Mouse (Mus musculus) midbrain, embryonic 10.5 days (tissue): ENCODE data around the gene Srpk1. TPM values are rescaled to one million over a fixed set of nuclear protein-coding genes. Genes with fewer than 3 reads are reported as not detected.

Source experiments
- DNase-seq: peaks from one replicate; pipeline ENCODE4 v3.0.0-alpha.2; 2017; ENCODE audit warnings: low spot score
- H3K27ac ChIP-seq: fragments of 300-500 bp; sonication (generic); replicated peaks from 2 replicates; pipeline ENCODE4 v1.5.1; 2016; ENCODE audit warnings: mild to moderate bottlenecking
- H3K27me3 ChIP-seq: fragments of 300-500 bp; sonication (generic); 2 replicates; pipeline ENCODE4 v1.6.1; 2016; ENCODE audit warnings: low read depth, mild to moderate bottlenecking; ENCODE audit not compliant: poor library complexity, severe bottlenecking
- H3K36me3 ChIP-seq: fragments of 300-500 bp; sonication (generic); 2 replicates; pipeline ENCODE4 v1.6.1; 2016; ENCODE audit warnings: mild to moderate bottlenecking, moderate library complexity
- H3K4me1 ChIP-seq: fragments of 300-500 bp; sonication (generic); 2 replicates; pipeline ENCODE4 v1.6.1; 2016
- H3K4me3 ChIP-seq: fragments of 300-500 bp; sonication (generic); 2 replicates; pipeline ENCODE4 v1.5.1; 2016; ENCODE audit warnings: mild to moderate bottlenecking, moderate library complexity
- H3K9me3 ChIP-seq: fragments of 300-500 bp; sonication (generic); replicated peaks from 2 replicates; pipeline ENCODE4 v1.6.1; 2016; ENCODE audit warnings: mild to moderate bottlenecking
- WGBS: fragments of 180-500 bp; shearing (Covaris S2); methylation state at CpG from one replicate; pipeline ENCODE4 v1.1.7; 2016; 5-methylcytosine and 5-hydroxymethylcytosine counted together
- polyA plus RNA-seq: library from polyadenylated mRNA; unstranded; fragments of >200 nt; fragmentation: Nextera tagmentation; extraction: Ambion mirVana; gene quantifications from 2 replicates; pipeline ENCODE4 v1.2.1, GENCODE M21; 2016

Srpk1 gene
- polyA plus RNA-seq, 1 experiment from 2014 or later, result 120 TPM

DNA sequence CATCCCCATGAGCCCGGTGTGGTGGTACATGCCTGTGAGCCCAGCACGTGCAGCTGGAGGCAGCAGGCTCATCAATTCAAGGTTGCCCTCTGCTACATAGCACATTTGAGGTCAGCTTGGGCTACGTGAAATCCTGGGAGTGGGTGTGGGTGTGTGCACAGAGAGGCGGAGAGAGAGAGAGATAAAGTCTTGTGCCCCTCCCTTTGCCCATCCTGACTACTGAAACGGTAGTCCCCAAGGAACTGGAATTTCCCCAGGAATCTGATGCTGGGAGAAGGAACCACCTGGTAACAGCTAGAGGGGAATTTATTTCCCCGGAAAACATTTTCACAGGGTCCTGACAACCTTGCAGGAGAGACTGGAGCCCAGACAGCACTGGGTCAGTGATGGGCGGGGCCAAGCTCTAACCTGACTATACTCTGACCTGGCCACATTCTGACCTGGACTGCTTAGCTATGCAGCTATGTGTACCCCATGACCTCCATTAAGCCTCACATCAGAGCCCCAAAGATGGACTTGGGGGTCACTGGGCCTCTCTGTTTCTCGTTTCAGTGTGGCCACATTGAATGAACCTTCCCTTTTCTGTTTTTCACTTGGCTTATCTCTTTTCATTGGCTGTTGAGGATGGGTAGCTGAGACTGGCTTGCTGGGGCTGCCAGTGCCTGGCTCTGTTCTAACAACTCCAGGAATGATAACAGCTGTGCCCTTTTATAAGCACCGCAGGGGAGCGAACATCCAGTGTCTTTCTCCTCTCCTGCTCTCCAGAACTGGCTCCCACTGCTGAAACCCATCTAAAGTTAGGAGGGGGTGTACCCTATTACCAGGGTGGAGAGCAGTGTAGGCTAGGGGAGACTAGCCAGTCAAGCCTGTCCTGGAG is 6.0 kb upstream of the Srpk1 start:
- no peak overlapping the region for H3K4me3 ChIP-seq
- no peaks in the 10 kb centered on the region for H3K9me3 ChIP-seq
- H3K36me3 ChIP-seq, result no peaks in the 10 kb centered on the region
- H3K4me1 ChIP-seq, result peaks cover 12% of the 10 kb centered on the region; the same call in 1 of the 2 replicates
- no peak overlapping the region for H3K27ac ChIP-seq
- no peak for DNase-seq
- WGBS, result 75% methylated on average over 10 of the region's 10 CpGs
- no peaks in the 10 kb centered on the region for H3K27me3 ChIP-seq

DNA sequence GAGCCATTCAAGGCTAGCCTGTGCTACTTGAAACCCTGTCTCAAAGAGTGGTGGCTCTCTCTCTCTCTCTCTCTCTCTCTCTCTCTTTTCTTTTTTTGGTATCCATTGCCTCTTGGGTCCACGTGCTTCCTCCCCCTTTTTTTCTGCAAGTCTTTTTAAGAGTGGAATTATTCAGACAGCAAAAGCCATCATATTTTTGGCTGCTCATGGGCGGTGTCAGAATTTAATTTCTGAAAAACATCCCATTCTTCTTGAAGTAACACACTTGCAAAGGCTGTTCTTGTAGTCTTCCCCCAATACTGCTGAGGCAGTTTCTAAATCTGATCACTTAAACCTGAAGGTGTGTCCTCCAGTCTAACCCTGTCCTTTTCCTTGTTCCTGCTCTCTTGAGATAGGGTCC is 4.4 kb upstream of the Srpk1 start:
- no peaks in the 10 kb centered on the region for H3K36me3 ChIP-seq
- no peak overlapping the region for H3K4me3 ChIP-seq
- DNase-seq, result no peak
- peaks cover 16% of the 10 kb centered on the region for H3K4me1 ChIP-seq
- no peak overlapping the region for H3K27ac ChIP-seq
- 86% methylated on average over 2 of the region's 2 CpGs for WGBS
- H3K27me3 ChIP-seq, result no peaks in the 10 kb centered on the region
- no peaks in the 10 kb centered on the region for H3K9me3 ChIP-seq

DNA sequence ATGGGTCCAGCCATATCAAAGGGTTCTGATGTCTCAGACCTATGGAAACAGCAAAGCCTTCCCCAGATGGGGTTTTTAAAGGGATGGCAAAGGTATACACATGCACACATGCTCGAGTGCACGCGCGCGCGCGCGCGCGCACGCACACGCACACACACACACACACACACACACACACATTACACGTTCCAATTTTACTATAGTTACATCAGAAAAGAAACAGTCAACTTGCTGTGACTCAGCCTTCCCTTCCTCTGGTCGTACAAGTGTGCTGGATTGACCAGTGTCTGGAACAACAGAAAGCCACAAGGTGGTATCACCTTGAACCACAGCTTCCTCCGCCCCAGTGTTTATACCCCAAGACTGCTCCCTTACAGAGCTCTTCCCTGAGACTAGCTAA is 2.8 kb upstream of the Srpk1 start:
- no peaks in the 10 kb centered on the region for H3K27me3 ChIP-seq
- H3K36me3 ChIP-seq, result peaks cover 4% of the 10 kb centered on the region
- WGBS, result 95% methylated on average over 15 of the region's 15 CpGs

DNA sequence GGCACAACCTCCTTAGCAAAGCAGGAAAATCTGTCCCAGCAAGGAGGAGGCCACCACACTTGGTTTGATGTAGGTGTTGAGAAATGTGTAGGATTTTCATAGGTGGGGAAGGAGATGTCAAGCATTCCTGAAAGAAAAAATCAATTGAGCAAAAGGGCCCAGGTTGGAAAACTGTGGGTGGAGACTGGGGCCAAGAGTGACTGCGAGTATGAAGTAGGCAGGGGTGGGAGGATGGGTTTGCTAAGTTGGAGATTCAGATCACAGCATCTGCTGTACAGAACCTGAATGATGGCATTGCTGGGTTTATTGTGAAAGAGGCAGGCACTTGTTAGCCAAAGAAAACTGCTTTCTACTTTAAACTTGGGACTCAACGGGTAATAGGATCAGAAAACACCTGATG is 2.3 kb upstream of the Srpk1 start:
- H3K4me1 ChIP-seq, result peaks cover 34% of the 10 kb centered on the region
- 76% methylated on average over 2 of the region's 2 CpGs for WGBS

More for the DNA sequence above, 2.8 kb upstream of the Srpk1 start:
- Histone ChIP-seq H3K27ac (no peak overlapping the region), H3K4me1 (peaks cover 29% of the 10 kb centered on the region), H3K4me3 (no peak overlapping the region), H3K9me3 (no peaks in the 10 kb centered on the region)
- no peak for DNase-seq

DNA sequence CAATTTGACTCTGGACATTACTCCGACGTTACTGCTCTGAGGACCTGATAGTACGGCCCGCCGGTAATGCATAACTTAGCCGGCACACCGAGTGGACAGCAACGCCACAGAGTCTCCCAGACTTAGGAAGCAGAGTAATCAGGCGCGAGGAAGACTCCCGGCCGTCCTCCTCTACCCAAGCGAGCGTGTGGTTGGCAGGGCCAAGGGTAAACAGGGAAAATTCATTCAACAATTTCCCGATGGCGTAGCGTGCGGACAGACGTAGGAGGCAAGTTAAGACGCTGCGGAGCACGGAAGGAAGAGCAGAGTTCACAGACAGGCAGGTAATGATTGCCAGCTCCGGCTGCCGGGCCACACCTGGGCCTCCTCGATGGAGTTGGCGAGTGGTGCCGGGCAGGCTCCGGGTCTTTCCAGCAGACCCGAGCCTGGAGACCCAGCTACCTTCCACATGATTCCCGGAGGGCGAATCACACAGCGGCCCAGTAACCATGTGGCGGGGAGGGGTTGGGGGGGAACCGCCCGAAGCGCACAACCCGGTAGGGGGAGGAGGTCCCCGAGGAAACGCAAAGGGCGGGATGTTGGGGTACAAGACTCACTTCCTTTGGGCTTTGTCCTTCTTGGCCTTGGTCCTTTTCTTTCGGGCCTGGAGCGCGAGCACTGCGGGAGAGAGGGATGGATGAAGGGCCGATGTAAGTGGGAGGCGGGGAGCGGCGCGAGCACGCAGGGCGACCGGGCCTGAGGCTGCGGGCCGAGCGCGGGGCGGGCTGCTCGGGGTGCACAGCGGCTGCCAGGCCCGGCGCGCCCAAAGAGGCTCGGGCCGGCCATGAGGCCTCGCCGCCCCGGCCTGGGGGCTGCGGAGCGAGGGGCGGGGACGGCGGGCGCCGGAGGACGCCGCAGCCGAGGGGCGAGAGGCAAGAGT is 869 bp downstream of the Srpk1 start:
- under 1% methylated on average over 71 of the region's 78 CpGs for WGBS
- H3K27ac ChIP-seq, result peak overlapping the region; percentile 98
- H3K9me3 ChIP-seq, result no peaks in the 10 kb centered on the region
- peaks cover 41% of the 10 kb centered on the region for H3K36me3 ChIP-seq
- peaks cover 42% of the 10 kb centered on the region for H3K4me1 ChIP-seq
- peak; percentile 70 for DNase-seq
- peak overlapping the region; percentile 98 for H3K4me3 ChIP-seq
- no peaks in the 10 kb centered on the region for H3K27me3 ChIP-seq

More for the DNA sequence above, 2.3 kb upstream of the Srpk1 start:
- H3K36me3 ChIP-seq, result peaks cover 9% of the 10 kb centered on the region
- no peak overlapping the region for H3K27ac ChIP-seq
- H3K9me3 ChIP-seq, result no peaks in the 10 kb centered on the region
- H3K27me3 ChIP-seq, result no peaks in the 10 kb centered on the region
- H3K4me3 ChIP-seq, result no peak overlapping the region
- DNase-seq, result no peak

DNA sequence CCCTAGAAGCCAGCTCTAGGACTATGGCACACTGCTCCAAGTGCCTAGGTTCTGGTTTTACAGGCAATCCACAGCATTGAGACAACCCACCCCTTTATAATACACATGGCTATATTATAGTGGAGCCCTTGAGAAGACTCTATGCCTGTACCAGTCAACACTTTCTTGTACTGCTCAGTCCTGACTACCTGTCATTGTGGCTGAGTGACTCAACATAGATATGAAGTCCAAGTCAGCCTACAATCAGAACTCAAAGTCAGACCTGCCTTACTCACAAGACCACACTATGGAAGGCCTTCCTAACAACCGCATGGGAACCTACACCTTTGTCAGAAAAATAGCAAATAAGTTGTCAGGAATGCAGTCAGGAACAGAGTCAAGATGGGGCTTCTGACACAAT is 3.7 kb downstream of the Srpk1 start:
- no peaks in the 10 kb centered on the region; the same call in 1 of the 2 replicates for H3K9me3 ChIP-seq
- H3K4me3 ChIP-seq, result no peak overlapping the region
- no peak overlapping the region for H3K27ac ChIP-seq
- 94% methylated on average over 1 of the region's 1 CpGs for WGBS
- H3K27me3 ChIP-seq, result no peaks in the 10 kb centered on the region
- no peak for DNase-seq
- H3K4me1 ChIP-seq, result peaks cover 43% of the 10 kb centered on the region
- H3K36me3 ChIP-seq, result peaks cover 67% of the 10 kb centered on the region

DNA sequence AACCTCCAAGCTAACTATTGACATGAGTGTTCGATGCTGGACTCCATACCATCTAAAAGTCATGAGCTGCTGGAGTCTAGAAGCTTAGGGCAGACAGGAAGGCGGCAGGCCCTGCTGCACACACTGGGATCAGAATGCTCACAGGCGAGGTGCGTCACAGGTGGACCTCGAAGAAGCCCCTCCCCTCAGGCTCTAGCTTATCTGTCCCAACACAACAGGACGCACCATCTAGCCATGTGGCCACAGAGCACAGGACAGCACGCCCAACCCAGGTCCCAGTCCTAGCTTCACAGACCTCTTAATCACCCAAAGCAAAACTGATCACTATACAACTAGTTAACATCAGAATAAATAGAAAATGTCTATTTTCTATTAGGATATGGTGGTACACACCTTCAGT is 4.4 kb downstream of the Srpk1 start:
- 84% methylated on average over 7 of the region's 7 CpGs for WGBS
- Histone ChIP-seq H3K4me1 (peaks cover 43% of the 10 kb centered on the region), H3K27ac (no peak overlapping the region), H3K36me3 (peaks cover 70% of the 10 kb centered on the region), H3K27me3 (no peaks in the 10 kb centered on the region), H3K9me3 (no peaks in the 10 kb centered on the region; the same call in 1 of the 2 replicates), H3K4me3 (no peak overlapping the region)
- no peak for DNase-seq

DNA sequence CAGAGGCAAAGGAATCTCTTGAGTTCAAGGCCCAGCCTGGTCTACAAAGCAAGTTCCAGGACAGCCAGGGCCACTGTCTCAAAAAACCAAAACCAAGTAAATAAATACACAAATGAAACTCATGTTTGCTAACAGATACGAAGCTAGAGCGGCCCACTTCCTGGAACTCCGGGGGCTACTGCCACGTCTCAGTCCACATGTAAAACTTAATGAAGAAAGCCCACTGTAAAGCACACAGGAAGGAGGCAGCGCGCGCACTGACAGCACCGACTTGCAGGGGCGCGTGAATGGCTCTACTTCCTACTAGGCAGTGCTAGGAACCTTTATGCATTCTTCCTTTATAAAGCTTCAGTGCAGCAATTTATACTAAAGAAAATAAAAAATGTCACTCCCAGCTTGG is 4.9 kb downstream of the Srpk1 start:
- Histone ChIP-seq H3K4me1 (peaks cover 42% of the 10 kb centered on the region), H3K27ac (no peak overlapping the region), H3K4me3 (no peak overlapping the region), H3K36me3 (peaks cover 73% of the 10 kb centered on the region), H3K27me3 (no peaks in the 10 kb centered on the region), H3K9me3 (no peaks in the 10 kb centered on the region; the same call in 1 of the 2 replicates)
- no peak for DNase-seq
- WGBS, result 91% methylated on average over 10 of the region's 10 CpGs

DNA sequence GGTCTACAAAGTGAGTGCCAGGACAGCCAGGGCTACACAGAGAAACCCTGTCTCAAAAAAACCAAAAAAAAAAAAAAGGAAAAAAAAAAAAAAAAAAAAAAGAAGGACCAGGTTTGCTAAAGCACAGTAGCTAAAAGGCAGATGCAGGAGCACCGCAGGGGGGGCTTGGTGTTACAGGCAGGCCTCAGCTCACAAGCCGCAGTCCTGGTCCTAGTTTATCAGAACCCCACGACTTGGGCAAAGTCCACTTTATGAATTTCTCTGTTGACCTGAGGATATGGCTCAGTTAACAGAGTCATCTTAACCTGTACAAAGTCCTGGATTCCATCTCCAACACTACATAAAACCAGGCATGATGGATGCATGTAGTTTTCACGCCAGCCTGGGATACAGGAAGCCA is 7.2 kb downstream of the Srpk1 start:
- Histone ChIP-seq H3K9me3 (no peaks in the 10 kb centered on the region; the same call in 1 of the 2 replicates), H3K36me3 (peaks cover 75% of the 10 kb centered on the region)
- 94% methylated on average over 4 of the region's 4 CpGs for WGBS

DNA sequence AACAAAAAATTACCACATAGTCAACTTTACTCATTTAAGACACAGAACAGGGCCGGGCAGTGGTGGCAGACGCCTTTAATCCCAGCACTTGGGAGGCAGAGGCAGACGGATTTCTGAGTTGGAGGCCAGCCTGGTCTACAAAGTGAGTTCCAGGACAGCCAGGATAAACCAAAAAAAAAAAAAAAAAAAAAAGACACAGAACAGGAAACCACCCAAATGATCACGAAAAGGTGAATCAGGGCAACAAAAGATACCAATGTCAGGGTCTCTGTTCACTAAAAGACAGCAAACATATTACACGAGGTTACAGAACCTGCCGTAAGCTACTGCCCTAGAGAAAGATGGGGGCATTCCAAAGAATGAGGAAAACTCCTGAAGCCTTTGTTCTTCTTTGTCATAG is 9.4 kb downstream of the Srpk1 start:
- Histone ChIP-seq H3K4me1 (peaks cover 9% of the 10 kb centered on the region), H3K27me3 (no peaks in the 10 kb centered on the region), H3K9me3 (no peaks in the 10 kb centered on the region; the same call in 1 of the 2 replicates), H3K4me3 (no peak overlapping the region), H3K36me3 (peaks cover 66% of the 10 kb centered on the region), H3K27ac (no peak overlapping the region)
- 93% methylated on average over 6 of the region's 6 CpGs for WGBS
- DNase-seq, result no peak

More for the DNA sequence above, 7.2 kb downstream of the Srpk1 start:
- Histone ChIP-seq H3K27ac (no peak overlapping the region), H3K4me3 (no peak overlapping the region), H3K27me3 (no peaks in the 10 kb centered on the region), H3K4me1 (peaks cover 26% of the 10 kb centered on the region)
- DNase-seq, result no peak

DNA sequence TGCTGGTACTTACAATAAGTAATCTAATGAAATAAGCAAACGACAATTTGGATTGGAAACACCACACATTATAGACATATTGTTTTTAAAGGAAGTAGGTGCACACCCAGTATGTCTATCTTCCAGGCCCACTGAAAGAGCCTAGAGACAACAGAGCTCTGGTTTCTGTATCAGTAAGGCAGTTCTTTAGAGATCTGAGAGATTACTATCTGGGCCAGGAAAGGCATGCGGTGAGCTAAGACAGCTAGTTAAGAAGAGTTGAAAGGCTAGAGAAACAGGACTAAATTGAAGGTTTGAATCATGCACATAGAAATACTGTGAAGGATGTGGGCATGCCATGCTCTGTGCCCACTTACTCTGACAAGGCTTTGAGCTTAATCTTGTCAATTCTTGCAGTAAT is 9.9 kb downstream of the Srpk1 start:
- peaks cover 4% of the 10 kb centered on the region; the same call in 1 of the 2 replicates for H3K4me1 ChIP-seq
- no peak for DNase-seq
- 95% methylated on average over 2 of the region's 2 CpGs for WGBS
- no peak overlapping the region for H3K27ac ChIP-seq
- no peaks in the 10 kb centered on the region; the same call in 1 of the 2 replicates for H3K9me3 ChIP-seq
- H3K27me3 ChIP-seq, result no peaks in the 10 kb centered on the region
- peaks cover 66% of the 10 kb centered on the region for H3K36me3 ChIP-seq
- H3K4me3 ChIP-seq, result no peak overlapping the region

DNA sequence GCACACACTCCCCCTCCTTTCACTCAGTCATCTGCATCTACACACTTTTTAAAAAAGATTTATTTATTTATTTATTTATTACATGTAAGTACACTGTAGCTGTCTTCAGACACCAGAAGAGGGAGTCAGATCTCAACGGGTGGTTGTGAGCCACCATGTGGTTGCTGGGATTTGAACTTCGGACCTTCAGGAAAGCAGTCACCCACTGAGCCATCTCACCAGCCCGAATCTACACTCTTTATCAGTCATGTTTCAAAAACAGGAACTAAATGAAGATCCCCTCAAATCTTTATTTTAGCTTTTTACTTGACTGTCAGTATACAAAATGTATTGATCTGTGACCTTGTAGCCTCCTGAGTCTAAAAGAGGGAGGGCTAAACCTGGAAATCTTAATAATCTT is 13.0 kb downstream of the Srpk1 start:
- peaks cover 69% of the 10 kb centered on the region for H3K36me3 ChIP-seq
- 94% methylated on average over 3 of the region's 3 CpGs for WGBS

More for the DNA sequence above, 13.0 kb downstream of the Srpk1 start:
- no peaks in the 10 kb centered on the region for H3K27me3 ChIP-seq
- H3K4me1 ChIP-seq, result no peaks in the 10 kb centered on the region
- no peaks in the 10 kb centered on the region for H3K9me3 ChIP-seq
- H3K4me3 ChIP-seq, result no peak overlapping the region
- no peak for DNase-seq
- no peak overlapping the region for H3K27ac ChIP-seq
